Mouse (Mus musculus) R1 (cell line): Measurements from ENCODE around the gene Med14.

ENCODE experiments used
- DNase-seq: peaks from one replicate; pipeline ENCODE4 v3.0.0-alpha.2; 2018; ENCODE audit warnings: low read depth, low spot score

Med14 gene

DNA sequence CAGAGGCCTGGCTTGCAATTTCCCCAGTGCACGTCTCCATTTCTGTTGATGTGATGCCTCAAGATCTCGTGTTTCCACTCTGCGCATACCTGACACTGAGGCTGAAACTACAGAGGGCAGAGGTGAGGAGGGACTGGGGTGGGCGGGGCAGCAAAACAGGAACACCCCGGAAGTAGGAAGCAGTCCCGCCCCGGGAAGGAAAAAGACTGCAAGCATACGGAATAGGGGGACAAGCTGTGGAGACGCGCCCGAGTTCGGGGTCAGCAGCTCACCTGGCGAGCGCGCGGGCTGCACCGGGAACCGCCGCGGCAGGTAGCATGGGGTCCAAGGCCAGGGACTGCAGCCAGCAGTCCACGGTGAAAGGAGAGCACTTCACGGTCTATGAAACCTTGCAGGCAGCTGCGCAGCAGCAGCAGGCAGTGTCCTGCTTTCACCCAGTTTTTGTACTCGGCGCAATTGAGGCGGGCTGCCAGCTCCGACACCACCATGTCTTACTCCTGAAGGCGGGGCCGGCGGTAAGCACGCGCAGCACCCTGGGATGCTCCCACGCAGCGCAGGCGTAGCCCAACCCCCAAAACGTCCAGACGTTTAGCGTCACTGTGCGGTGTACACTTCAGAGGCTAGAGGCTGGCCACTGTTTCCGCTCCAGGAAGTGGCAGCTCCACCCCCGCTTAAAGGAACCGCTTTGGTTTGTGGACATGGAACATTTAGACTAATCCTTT, 88.7 kb downstream of the Med14 start, which contains the start of gene 1810030O07Rik:
TSS of gene 1810030O07Rik (minus strand) at position 615 of the 722 bp plus-strand sequence.
- peak; percentile 91 for DNase-seq

DNA sequence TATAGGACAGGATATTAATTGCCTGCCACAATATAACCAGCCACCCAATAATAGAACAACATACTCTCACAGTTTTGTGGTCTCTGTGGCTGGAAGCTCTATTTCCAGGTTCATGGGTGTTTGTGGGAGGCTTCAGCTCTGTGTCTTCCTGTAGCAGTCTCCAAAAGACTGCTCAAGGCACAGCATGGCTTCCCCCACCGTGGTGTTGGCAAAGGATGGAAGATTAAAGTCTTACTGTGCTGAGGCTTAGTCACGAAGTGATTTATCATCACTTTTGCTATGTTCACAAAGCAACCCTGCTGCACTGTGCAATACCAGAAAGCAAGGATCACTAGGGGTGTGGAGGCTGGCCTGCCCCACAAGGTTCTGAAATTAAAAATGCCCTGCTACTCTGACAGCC, 108.0 kb downstream of the Med14 start:
- DNase-seq = no peak

DNA sequence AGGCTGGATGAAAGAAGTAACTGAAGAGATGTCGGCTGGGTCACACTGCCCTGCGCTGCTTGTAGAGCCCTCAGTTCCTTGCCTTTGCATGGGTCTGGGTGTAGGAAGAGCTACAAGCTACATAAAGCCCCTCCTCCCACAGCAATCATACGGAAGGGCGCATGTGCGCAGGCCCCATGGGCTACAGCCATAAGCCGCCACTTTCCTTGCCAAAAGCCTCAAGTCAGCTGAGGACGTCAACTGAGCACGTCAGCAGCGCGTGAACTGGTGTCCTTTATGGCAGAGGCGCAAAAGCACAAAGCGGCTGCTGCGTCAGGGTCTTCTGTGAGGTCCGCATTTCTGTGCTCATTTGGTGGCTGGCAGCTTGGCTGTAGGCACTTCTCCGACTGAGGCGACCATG, 110.0 kb downstream of the Med14 start:
- DNase-seq = peak; percentile 91

DNA sequence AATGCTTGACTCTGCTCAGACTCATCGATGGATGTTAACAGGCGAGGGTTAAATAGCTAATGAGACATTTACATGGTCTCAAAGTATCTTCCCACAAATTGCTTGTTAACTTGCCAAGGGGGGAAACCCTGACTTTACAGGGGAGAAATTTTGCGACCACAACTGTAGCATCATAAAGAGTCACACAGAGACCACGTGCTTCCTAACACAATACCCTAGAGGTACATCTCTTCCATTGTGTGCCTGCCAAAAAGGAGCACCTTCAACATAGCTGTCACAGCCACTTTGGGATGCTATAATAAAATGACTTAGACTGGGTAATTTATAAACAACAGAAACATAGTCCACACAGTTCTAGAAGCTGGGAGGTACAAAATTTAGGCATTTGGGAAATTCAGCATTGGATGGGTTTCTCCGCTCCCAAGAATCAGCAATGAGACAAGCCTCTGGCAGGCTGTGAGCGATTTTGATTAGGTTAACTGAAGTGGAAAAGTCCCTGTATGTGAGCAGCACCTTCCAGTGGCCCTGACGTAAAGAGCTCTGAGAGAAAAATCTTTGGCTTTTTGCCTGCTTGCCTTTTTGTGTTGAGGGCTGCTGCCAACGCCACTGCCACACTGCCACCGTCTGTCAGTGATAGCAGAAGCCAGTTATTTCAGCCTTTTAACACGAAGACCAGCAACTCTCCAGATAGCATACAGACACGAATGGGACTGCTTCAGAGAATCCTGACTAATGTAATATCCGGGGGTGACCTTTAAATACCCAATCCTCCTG, 116.2 kb downstream of the Med14 start:
- no peak for DNase-seq

DNA sequence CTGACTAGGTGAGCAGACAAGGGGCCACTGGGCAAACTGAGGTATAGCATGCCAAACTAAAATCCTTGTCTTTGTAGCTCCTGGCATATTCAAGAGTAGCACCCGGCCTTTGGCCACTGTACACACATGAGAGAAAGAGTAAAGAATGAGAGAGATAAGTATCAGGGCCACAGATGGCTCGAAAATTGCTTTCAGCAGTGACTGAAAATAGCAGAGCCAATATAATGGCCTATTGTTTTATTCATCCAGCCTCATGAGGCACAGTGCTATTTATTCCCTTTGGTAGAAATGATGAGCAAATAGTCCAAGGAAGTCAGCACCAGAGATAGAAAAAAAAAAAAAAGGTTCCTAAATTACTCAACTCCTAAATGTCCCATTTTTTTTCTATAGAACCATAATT, 116.9 kb downstream of the Med14 start:
- DNase-seq = no peak
